Mouse (Mus musculus): Measurements from ENCODE around the gene Spata48. TPM values are rescaled to one million over a fixed set of nuclear protein-coding genes. Genes with fewer than 3 reads are reported as not detected.
A peak's percentile ranks its signal among the peaks of the same experiment; 100 is the strongest.

Spata48 gene
- 0.84 and 1.3 TPM in 2 replicates for polyA plus RNA-seq (2012; rRNA removed)

- H3K27ac ChIP-seq (ENCODE audit: insufficient read depth, low read depth, low read length): peak within 1 kb of the TSS; percentile 82
These were observed at the start of gene Spata48, which contains the start of gene Zpbp for GRCm38 (mm10) chr11:11461635-11462560. Gene Spata48 (plus strand): TSS chr11:11462094. Gene Zpbp (minus strand): TSS chr11:11462408.

GRCm38 (mm10) chr11:11414188-11414587 lies 47.7 kb upstream of the Spata48 start:
- TF ChIP-seq CTCF (conservative IDR thresholded peaks at IDR 0.05; ENCODE audit: insufficient read depth, insufficient read length, low read depth, low read length): no peak
- TF ChIP-seq POLR2A (IDR thresholded peaks at IDR 0.05; ENCODE audit: low read depth, low read length): no peak

More at GRCm38 (mm10) chr11:11461635-11462560, at the start of gene Spata48, which contains the start of gene Zpbp:
- TF ChIP-seq CTCF (conservative IDR thresholded peaks at IDR 0.05; ENCODE audit: insufficient read depth, insufficient read length, low read depth, low read length) (peak; percentile 49), POLR2A (IDR thresholded peaks at IDR 0.05; ENCODE audit: low read depth, low read length) (no peak)
- Histone ChIP-seq H3K36me3 (ENCODE audit: control insufficient read depth, insufficient read depth, low read length) (no peaks in the 10 kb centered on the region), H3K4me1 (ENCODE audit: control insufficient read depth, insufficient read depth, low read length) (0 out of 2 replicates have a peak, but pooled peaks cover 2% of the 10 kb centered on the region), H3K27me3 (replicated peaks; ENCODE audit: control insufficient read depth, insufficient read depth, low read length) (no peaks in the 10 kb centered on the region), H3K4me3 (ENCODE audit: insufficient read depth, low read depth, low read length) (peak within 1 kb of the TSS; percentile 44)
- 2% methylated on average over 66 of the region's 66 CpGs for WGBS
- DNase-seq: peak; percentile 94

GRCm38 (mm10) chr11:11417356-11417755 lies 44.5 kb upstream of the Spata48 start:
- no peak for DNase-seq
- WGBS: 75% methylated on average over 2 of the region's 2 CpGs
- no peak overlapping the region for H3K4me3 ChIP-seq (ENCODE audit: insufficient read depth, low read depth, low read length)
- H3K36me3 ChIP-seq (ENCODE audit: control insufficient read depth, insufficient read depth, low read length): no peaks in the 10 kb centered on the region
- H3K27me3 ChIP-seq (replicated peaks; ENCODE audit: control insufficient read depth, insufficient read depth, low read length): no peaks in the 10 kb centered on the region
- H3K4me1 ChIP-seq (ENCODE audit: control insufficient read depth, insufficient read depth, low read length): no peaks in the 10 kb centered on the region
- no peak overlapping the region for H3K27ac ChIP-seq (ENCODE audit: insufficient read depth, low read depth, low read length)
- TF ChIP-seq POLR2A (IDR thresholded peaks at IDR 0.05; ENCODE audit: low read depth, low read length): no peak
- TF ChIP-seq CTCF (conservative IDR thresholded peaks at IDR 0.05; ENCODE audit: insufficient read depth, insufficient read length, low read depth, low read length): no peak

More at GRCm38 (mm10) chr11:11414188-11414587, 47.7 kb upstream of the Spata48 start:
- H3K4me3 ChIP-seq (ENCODE audit: insufficient read depth, low read depth, low read length): no peak overlapping the region
- H3K36me3 ChIP-seq (ENCODE audit: control insufficient read depth, insufficient read depth, low read length): no peaks in the 10 kb centered on the region
- no peak for DNase-seq
- 82% methylated on average over 5 of the region's 5 CpGs for WGBS
- no peak overlapping the region for H3K27ac ChIP-seq (ENCODE audit: insufficient read depth, low read depth, low read length)
- H3K27me3 ChIP-seq (replicated peaks; ENCODE audit: control insufficient read depth, insufficient read depth, low read length): no peaks in the 10 kb centered on the region
- H3K4me1 ChIP-seq (ENCODE audit: control insufficient read depth, insufficient read depth, low read length): no peaks in the 10 kb centered on the region

- DNase-seq: peak; percentile 33
- H3K27ac ChIP-seq (ENCODE audit: insufficient read depth, low read depth, low read length): no peak overlapping the region
- no peak overlapping the region for H3K4me3 ChIP-seq (ENCODE audit: insufficient read depth, low read depth, low read length)
- no peaks in the 10 kb centered on the region for H3K36me3 ChIP-seq (ENCODE audit: control insufficient read depth, insufficient read depth, low read length)
- 20% methylated on average over 2 of the region's 2 CpGs for WGBS
- no peaks in the 10 kb centered on the region for H3K27me3 ChIP-seq (replicated peaks; ENCODE audit: control insufficient read depth, insufficient read depth, low read length)
- H3K4me1 ChIP-seq (ENCODE audit: control insufficient read depth, insufficient read depth, low read length): no peaks in the 10 kb centered on the region
- TF ChIP-seq CTCF (conservative IDR thresholded peaks at IDR 0.05; ENCODE audit: insufficient read depth, insufficient read length, low read depth, low read length): no peak
- no peak for TF ChIP-seq POLR2A (IDR thresholded peaks at IDR 0.05; ENCODE audit: low read depth, low read length)
These were observed 6.9 kb upstream of the Spata48 start for GRCm38 (mm10) chr11:11455037-11455436.

- no peaks in the 10 kb centered on the region for H3K36me3 ChIP-seq (ENCODE audit: control insufficient read depth, insufficient read depth, low read length)
- H3K4me3 ChIP-seq (ENCODE audit: insufficient read depth, low read depth, low read length): peak overlapping the region; percentile 44
- TF ChIP-seq POLR2A (IDR thresholded peaks at IDR 0.05; ENCODE audit: low read depth, low read length): no peak
- TF ChIP-seq CTCF (conservative IDR thresholded peaks at IDR 0.05; ENCODE audit: insufficient read depth, insufficient read length, low read depth, low read length): no peak
- H3K27ac ChIP-seq (ENCODE audit: insufficient read depth, low read depth, low read length): no peak overlapping the region
- H3K4me1 ChIP-seq (ENCODE audit: control insufficient read depth, insufficient read depth, low read length): 0 out of 2 replicates have a peak, but pooled peaks cover 2% of the 10 kb centered on the region
- WGBS: 76% methylated on average over 5 of the region's 5 CpGs
- DNase-seq: no peak
- H3K27me3 ChIP-seq (replicated peaks; ENCODE audit: control insufficient read depth, insufficient read depth, low read length): no peaks in the 10 kb centered on the region
These were observed 632 bp downstream of the Spata48 start for GRCm38 (mm10) chr11:11462561-11462890.

GRCm38 (mm10) chr11:11468924-11469323 lies 7.0 kb downstream of the Spata48 start:
- Histone ChIP-seq H3K27ac (ENCODE audit: insufficient read depth, low read depth, low read length) (no peak overlapping the region), H3K27me3 (replicated peaks; ENCODE audit: control insufficient read depth, insufficient read depth, low read length) (no peaks in the 10 kb centered on the region), H3K36me3 (ENCODE audit: control insufficient read depth, insufficient read depth, low read length) (no peaks in the 10 kb centered on the region), H3K4me3 (ENCODE audit: insufficient read depth, low read depth, low read length) (no peak overlapping the region), H3K4me1 (ENCODE audit: control insufficient read depth, insufficient read depth, low read length) (no peaks in the 10 kb centered on the region)
- TF ChIP-seq CTCF (conservative IDR thresholded peaks at IDR 0.05; ENCODE audit: insufficient read depth, insufficient read length, low read depth, low read length) (no peak), POLR2A (IDR thresholded peaks at IDR 0.05; ENCODE audit: low read depth, low read length) (no peak)
- DNase-seq: no peak

GRCm38 (mm10) chr11:11484378-11484777 lies 22.5 kb downstream of the Spata48 start:
- DNase-seq: no peak
- Histone ChIP-seq H3K4me1 (ENCODE audit: control insufficient read depth, insufficient read depth, low read length) (no peaks in the 10 kb centered on the region), H3K4me3 (ENCODE audit: insufficient read depth, low read depth, low read length) (no peak overlapping the region), H3K36me3 (ENCODE audit: control insufficient read depth, insufficient read depth, low read length) (no peaks in the 10 kb centered on the region), H3K27me3 (replicated peaks; ENCODE audit: control insufficient read depth, insufficient read depth, low read length) (no peaks in the 10 kb centered on the region), H3K27ac (ENCODE audit: insufficient read depth, low read depth, low read length) (no peak overlapping the region)
- WGBS: 47% methylated on average over 8 of the region's 8 CpGs
- no peak for TF ChIP-seq POLR2A (IDR thresholded peaks at IDR 0.05; ENCODE audit: low read depth, low read length)
- no peak for TF ChIP-seq CTCF (conservative IDR thresholded peaks at IDR 0.05; ENCODE audit: insufficient read depth, insufficient read length, low read depth, low read length)
